Mouse (Mus musculus) bone marrow, adult 2 months (tissue): ENCODE measurements at regions not wholly inside any gene's neighbourhood (a gene's known extent, or its start where the extent isn't known, plus 50 kb on each side); places are given as distances from the start of the nearest gene placed in this dataset.
A peak's percentile ranks its signal among the peaks of the same experiment; 100 is the strongest.

Experiments used
- CTCF ChIP-seq: fragments of 200-500 bp; IDR thresholded peaks from 2 replicates; pipeline ENCODE4 v1.5.1; 2011; ENCODE audit warnings: low read length, control low read depth; ENCODE audit not compliant: control insufficient read depth, insufficient read depth
- POLR2A ChIP-seq: fragments of 200-500 bp; IDR thresholded peaks from 2 replicates; pipeline ENCODE4 v1.6.1; 2011; ENCODE audit warnings: low read depth, mild to moderate bottlenecking, control low read depth, low read length, borderline replicate concordance; ENCODE audit not compliant: control insufficient read depth

GRCm38 (mm10) chr4:45612132-45612531, 79.9 kb upstream of the Shb start:
- TF ChIP-seq POLR2A (no peak), CTCF (peak; percentile 43)
